Mouse (Mus musculus): Measurements from ENCODE around the gene Pnliprp2.

Pnliprp2 gene

DNA sequence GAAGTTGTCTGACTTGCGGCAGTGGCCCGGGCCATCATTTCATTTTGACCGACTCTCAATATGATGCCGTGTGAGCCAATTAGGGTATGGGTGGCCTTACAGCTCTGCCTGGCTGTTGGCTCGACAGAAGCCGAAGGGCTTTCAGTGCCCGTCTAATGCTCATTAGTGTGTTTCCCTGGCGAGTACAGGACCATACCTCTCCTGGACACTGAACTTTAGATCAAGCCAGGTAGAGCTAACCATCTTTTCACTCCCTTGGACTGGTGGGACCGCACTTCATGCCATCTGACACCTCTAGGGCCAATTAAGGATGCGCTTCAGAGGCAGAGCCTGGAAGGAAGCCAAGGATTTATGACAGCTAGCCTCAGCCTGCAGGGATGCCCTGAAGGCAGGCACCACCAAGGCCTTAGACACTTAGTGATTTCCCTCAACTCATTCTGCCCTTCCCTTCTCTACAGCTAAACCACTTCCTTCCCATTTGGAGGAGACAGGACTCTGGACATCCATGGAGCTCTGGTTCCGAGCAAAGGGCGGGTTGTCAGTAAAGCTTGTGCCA lies 35.7 kb downstream of the Pnliprp2 start:
- no peak for DNase-seq (ENCODE audit: low spot score)

DNA sequence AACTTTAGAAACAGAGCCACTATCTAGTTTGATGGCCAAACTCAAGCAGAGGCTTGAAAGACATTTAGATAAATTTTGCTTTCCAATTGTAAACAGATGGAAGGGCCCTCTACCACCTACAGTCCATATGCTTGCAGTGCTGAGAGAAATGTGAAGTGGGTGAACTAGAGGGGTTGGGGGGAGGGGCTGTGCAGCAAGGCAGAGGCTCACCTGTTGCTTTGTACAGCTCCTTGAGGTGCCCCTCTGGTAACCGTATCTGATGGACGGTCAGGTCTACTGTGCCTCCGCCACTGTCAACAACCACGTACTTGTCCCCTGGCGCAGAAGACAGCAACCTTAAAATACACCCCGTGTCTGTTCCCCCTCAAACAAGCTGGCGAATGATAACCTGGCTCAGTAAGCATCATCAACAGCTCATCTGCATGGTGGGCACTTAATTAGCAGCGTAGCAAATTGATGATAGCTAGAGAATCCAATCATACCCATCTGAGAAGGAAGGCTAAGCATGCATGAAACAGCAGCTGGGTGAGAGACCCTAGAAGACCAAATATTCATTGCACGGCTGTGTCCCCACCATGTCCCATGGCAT lies 45.8 kb downstream of the Pnliprp2 start:
- DNase-seq (ENCODE audit: low spot score) = no peak

DNA sequence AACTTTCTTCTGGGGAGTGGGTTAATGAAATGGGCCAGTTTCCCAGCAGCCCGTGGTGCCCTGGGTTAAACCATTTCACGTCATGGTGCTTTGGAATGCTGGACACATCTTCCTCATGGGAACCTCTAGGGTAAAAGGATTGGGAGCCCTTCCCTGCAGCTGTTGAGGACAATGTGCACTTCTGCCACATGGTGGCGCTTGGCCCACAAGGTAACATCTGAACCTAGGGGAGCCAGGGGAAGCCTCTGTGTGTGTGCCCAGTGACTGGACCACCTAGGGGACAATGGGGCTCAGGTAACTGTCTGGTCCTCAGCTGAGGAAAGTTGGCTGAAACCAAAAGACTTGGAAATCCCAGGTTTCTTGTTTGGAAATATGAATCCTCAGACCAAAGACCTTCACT lies 46.8 kb downstream of the Pnliprp2 start:
- DNase-seq (ENCODE audit: low spot score) = peak; percentile 74

DNA sequence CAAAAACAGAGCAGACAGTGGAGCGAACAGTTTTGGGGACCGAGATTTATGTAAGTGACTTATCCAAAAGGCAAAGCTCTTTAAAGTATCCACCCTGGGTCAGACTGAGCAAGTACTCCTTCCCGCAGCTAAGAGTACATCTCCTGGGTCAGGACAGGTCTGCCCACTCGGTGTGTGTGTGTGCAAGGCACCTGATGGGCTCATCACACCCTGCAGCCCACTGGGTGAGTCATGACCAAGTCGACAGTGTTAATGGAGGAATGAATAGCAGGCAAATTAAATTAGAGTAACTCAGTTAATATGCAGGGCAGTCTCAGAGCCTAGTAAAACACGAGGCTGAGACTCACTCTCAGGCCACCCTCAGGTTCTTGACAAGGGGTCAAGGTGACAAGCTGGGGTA lies 49.3 kb downstream of the Pnliprp2 start:
- DNase-seq (ENCODE audit: low spot score) = no peak

DNA sequence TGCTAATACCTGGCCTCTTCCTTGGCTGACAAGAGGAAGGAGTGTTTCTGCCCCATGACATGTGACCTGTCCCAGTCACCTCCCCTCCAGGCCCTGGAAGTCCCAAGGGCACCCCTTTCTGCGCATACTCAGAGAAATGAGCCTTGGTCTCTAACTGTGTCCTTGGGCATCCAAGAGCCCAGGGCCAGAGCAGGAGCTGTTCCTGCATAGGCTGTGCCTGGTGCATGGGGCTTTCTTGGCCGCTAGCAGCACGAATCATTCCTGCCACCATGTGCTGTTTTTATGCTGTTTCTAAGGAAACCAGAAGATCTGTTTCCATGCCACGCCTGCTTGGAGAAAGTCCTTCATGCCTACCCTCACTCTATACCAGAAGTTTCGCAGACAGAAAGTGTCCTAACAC lies 51.0 kb downstream of the Pnliprp2 start:
- peak; percentile 41 for DNase-seq (ENCODE audit: low spot score)

DNA sequence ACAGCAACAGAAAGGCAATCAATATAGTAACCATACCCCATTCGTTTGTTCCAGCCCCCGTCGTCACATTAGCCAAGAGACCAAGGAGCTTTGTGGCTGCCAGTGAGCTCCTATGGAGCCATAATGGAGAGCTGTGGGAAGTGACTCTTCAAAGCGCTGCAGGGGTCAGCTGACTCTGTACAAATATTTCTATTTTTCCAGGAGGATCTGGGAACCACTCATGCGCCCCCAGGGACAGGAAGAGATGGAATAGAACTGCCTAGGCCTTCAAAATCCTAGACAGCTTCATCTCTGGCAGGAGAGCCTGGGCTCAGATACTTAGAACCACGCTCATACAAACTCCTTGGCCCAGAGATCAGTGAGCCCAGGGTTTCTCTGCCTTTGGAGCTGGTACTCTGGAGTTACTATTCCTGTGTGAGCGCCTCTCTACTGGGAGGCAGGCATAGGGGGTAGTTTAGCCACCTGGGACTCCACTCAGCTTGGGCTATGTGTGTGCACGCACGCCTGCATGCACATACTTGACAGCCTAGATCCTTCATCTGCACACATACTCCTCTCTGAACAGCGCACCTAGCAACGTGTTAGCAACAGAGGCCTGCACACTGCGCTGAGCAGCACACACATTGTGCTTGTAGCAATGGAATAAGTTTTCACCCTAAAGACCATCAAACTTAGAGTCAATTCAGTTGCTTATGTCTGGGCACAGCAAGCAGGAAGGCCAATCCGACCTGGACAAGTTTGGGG lies 55.8 kb downstream of the Pnliprp2 start:
- DNase-seq (ENCODE audit: low spot score) = no peak

DNA sequence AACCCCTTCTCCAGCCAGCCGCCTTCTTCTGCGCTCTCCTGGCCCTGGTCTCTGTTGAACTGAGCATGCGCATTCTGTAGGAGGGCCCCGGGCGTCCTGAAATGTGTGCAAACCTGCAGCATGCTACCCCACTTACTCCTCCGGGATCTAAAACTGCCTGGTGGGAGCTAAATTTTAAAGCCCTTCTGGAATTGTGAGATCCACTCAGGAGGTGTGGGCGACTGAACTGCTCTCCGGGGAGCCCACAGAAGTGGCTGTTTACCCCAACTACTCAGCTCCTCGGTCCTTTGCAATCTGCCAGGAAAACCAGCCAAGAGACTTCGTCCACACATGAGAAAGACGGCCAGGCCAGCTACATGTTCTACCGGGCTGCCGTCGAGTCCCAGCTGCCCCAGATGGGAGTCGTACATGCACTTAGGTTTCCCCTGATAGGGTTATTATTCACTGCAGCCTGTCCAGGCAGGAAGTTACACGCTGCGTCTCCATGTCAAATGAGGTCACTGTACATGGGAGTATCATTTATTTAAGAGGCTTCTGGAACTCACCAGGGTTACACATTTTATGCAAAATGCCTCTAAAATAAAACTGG lies 57.0 kb downstream of the Pnliprp2 start:
- DNase-seq (ENCODE audit: low spot score) = no peak

DNA sequence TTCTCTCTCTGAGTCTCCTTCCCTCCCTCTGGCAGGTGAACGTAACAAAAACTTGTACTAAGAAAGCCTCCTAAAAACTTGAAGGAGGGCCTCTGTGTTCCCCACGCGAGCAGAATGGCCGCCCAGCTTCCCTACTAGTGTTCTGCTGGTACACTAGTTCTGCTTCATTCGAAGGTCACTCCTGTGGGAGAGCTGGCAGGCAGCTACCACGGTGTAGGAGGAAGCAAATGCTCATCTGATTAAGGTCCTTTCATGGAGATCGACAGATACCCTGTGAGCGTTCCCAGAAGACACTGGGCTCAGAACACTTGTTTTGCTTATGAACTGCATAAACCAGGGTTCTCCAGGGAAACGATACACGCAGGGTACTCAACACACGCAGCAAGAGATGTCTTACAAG lies 57.9 kb downstream of the Pnliprp2 start:
- no peak for DNase-seq (ENCODE audit: low spot score)

DNA sequence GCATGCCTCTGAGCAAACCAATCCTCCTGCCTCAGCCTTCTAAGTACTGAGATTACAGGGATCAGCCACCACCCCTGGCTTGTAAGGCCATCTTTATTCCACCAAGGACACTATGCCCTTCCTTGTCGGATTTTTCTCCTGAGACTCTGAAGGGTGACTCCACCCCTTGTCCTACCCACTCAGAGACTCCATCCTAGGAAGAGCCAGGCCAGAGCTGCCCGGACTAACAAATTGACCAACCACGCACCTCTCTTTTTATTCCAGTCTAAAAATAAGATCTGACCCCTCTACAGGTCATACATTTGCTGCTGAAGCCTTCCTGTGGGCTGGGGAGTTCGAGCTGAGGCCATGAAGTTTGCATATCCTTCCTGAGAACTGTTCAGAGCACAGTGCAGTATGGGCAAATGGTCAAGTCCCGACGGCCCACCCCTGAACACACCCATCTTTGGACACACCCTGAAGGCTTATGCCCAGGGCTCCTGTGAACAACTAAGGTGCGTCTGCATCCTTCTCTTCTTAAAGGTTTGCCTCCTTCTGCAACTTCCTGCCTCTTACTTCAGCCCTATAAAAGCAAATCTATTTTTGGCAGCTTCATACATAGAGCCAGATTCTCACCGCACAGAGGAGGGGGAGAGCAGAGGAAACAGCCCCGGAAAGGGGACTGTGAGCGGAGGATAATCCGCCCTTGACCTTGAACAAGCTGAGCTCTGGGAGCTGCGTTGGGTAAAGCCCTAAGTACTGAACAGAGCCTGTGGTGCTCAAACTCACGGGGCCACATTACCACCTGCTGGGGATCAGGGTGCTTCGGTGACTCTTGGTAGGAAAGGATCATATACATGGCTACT lies 59.3 kb downstream of the Pnliprp2 start:
- DNase-seq (ENCODE audit: low spot score) = no peak

DNA sequence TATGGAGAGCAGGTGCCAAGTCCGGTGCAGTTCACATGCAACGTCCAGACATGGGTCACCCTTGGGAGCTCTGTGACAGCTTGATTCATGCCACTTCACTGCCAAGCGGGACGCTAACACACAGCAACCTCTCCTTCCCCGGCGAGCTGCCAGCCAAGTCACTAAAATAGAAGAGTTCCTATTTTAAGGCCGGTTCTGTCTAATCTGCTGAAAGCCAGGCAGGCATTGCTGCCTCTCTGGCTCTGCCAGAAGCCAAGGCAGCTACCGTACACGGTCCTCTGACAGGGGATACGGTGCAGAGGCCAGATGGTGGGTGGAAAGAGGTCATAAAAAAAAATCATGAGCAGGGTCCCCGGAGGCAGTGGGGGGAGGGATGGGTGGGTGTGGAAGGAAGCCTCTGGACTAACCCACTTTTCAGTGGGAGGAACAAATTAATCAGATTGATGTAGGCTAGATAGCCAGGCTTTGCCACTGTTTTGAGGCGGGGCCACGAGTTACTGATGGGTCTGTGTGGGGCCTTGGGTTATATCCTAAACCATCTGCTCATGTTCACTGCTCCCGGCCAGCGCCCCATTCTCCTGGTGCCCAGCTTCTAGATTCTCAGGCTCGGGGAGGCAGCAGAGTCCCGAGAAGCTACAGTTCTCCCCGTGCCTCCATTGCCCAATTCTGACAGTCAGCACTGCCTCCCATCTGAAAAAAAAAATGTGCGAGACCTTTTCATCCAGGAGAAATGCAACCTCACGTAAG lies 63.1 kb downstream of the Pnliprp2 start:
- peak; percentile 36 for DNase-seq (ENCODE audit: low spot score)

DNA sequence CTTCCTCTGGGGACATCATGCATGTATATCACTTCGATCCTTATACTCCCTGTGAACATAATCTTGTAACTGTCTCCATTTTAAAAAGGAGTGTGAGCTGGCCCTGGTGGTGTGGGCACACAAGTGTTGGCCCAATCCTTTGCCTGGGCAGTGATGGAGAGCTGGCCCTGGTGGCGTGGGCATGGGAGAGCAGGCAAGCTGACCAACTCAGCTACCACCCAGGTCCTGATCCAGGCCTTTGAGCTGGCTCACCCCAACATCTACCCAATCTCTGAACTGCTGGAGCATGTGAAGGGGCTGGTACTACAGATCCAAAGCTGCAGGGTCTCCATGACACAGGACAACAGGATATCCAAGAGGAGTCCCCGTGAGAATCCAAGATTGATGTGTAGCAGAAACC lies 63.8 kb downstream of the Pnliprp2 start:
- DNase-seq (ENCODE audit: low spot score) = no peak

DNA sequence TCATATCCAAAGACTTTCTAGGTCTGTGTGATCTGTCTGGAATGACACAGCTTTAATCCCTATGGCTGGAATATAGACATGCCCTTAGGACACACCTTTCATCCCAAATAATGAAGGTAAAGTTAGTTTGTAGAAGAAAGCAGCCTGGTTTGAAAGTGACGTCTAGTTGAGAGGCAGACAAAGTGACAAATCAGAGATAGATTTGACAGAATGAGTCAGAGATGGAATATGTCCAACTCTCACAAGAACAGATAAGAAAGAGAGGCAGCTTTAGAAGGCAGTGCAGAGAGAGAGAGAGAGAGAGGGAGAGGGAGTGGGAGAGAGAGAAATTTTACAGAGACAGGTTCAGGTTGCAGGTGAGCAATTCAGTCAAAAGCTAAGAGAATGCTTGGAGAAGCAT lies 64.8 kb downstream of the Pnliprp2 start:
- no peak for DNase-seq (ENCODE audit: low spot score)

Measured in ovary, postnatal 36 days (tissue).